Mouse (Mus musculus): ENCODE data around the gene Mlycd.

GRCm38 (mm10) chr8:119452919-119453318 lies 58.2 kb downstream of the Mlycd start:
- TF ChIP-seq POU5F1 (IDR thresholded peaks at IDR 0.05; ENCODE audit: borderline replicate concordance, low read length) (no peak), CTCF (conservative IDR thresholded peaks at IDR 0.05; ENCODE audit: low read length) (no peak), NANOG (IDR thresholded peaks at IDR 0.05; ENCODE audit: borderline replicate concordance, low read length) (no peak)

Measured in E14TG2a.4 (cell line).